21 mouse cellular contexts compared by ENCODE assay signal in genomic region chr17:27315428-27315827, GRCm38 (mm10).
"Had no signal": no experiment of that assay in that cellular context is flagged by ENCODE, and none has a peak within 500 bp of the region (broad histone marks: within the 10 kb centered on the region; RNA-seq: fewer than 3 reads in every experiment).

No protein-coding gene starts in this region.

- H3K36me3 ChIP-seq: limb, embryonic 10.5 days; limb, embryonic 13.5 days; liver, embryonic 12.5 days; liver, embryonic 15.5 days; lung, embryonic 15.5 days; neural tube, embryonic 12.5 days; neural tube, embryonic 15.5 days had no signal

- DNase-seq: kidney, adult 9 months; kidney, postnatal 14 days; liver; lung, adult 18-20 months; lung, postnatal 10 days; lung, postnatal 36 days; right cerebral cortex, adult 18-20 months; right cerebral cortex, postnatal 14 days; right cerebral cortex, postnatal 4 days; thymus, adult 18-20 months; thymus, postnatal 36 days had no signal

- H3K9me3 ChIP-seq: limb, embryonic 10.5 days; limb, embryonic 13.5 days; liver, embryonic 12.5 days; liver, embryonic 15.5 days; lung, embryonic 15.5 days; megakaryocyte, embryonic 14.5 days; neural tube, embryonic 12.5 days; neural tube, embryonic 15.5 days had no signal

- ATAC-seq: liver, embryonic 12.5 days had no signal

- H3K9ac ChIP-seq: limb, embryonic 13.5 days; liver, embryonic 12.5 days; liver, embryonic 15.5 days; lung, embryonic 15.5 days; neural tube, embryonic 12.5 days; neural tube, embryonic 15.5 days had no signal

- H3K4me2 ChIP-seq: limb, embryonic 13.5 days; liver, embryonic 12.5 days; liver, embryonic 15.5 days; lung, embryonic 15.5 days; midbrain, embryonic 11.5 days; neural tube, embryonic 12.5 days; neural tube, embryonic 15.5 days had no signal

- H3K4me1 ChIP-seq: liver, embryonic 12.5 days; liver, embryonic 15.5 days had no signal

- H3K27me3 ChIP-seq: limb, embryonic 13.5 days; liver, embryonic 15.5 days; lung, embryonic 15.5 days; neural tube, embryonic 12.5 days had no signal

- H3K4me3 ChIP-seq: limb, embryonic 10.5 days; limb, embryonic 13.5 days; liver, embryonic 12.5 days; liver, embryonic 15.5 days; lung, embryonic 15.5 days; megakaryocyte, embryonic 14.5 days; neural tube, embryonic 12.5 days; neural tube, embryonic 15.5 days had no signal

- H3K27ac ChIP-seq: limb, embryonic 10.5 days; limb, embryonic 13.5 days; liver, embryonic 12.5 days; liver, embryonic 15.5 days; lung, embryonic 15.5 days; neural tube, embryonic 12.5 days; neural tube, embryonic 15.5 days; stomach, postnatal 0 days had no signal
